Mouse (Mus musculus) MEL (cell line): Measurements from ENCODE around the gene Ankrd16.

ENCODE experiments used
- CHD1 ChIP-seq: IDR thresholded peaks from 2 replicates; pipeline ENCODE4 v1.6.1; 2012; ENCODE audit warnings: low read depth, mild to moderate bottlenecking, inconsistent platforms, low read length, improper control_type of control experiment
- CHD2 ChIP-seq: IDR thresholded peaks from 2 replicates; pipeline ENCODE4 v1.6.1; 2011; ENCODE audit warnings: low read length, improper control_type of control experiment
- CTCF ChIP-seq, 3 experiments: IDR thresholded peaks in 2 of 3; conservative IDR thresholded peaks in 1 of 3; 2 replicates each; pipeline ENCODE4 v1.5.1; 2011 to 2012; ENCODE audit warnings: low read length in 3 of 3, low read depth in 2 of 3, mild to moderate bottlenecking in 2 of 3, improper control_type of control experiment in 1 of 3, inconsistent platforms in 1 of 3, mixed read lengths in 1 of 3, moderate library complexity in 1 of 3; ENCODE audit not compliant: control insufficient read depth in 1 of 3, insufficient read depth in 1 of 3, poor library complexity in 1 of 3, severe bottlenecking in 1 of 3
- ETS1 ChIP-seq: IDR thresholded peaks from 2 replicates; pipeline ENCODE4 v1.6.1; 2012; ENCODE audit warnings: low read depth, mild to moderate bottlenecking, inconsistent platforms, low read length, improper control_type of control experiment, moderate library complexity
- GATA1 ChIP-seq: IDR thresholded peaks from 2 replicates; pipeline ENCODE4 v1.6.1; 2011; ENCODE audit warnings: low read depth, low read length, improper control_type of control experiment
- MXI1 ChIP-seq: IDR thresholded peaks from 2 replicates; pipeline ENCODE4 v1.6.1; 2011; ENCODE audit warnings: mild to moderate bottlenecking, low read depth, low read length, improper control_type of control experiment
- POLR2A ChIP-seq, 2 experiments: IDR thresholded peaks; 2 replicates each; pipeline ENCODE4 v1.6.1; 2011 to 2012; ENCODE audit warnings: low read length in 2 of 2, mild to moderate bottlenecking in 2 of 2, control low read depth in 1 of 2, improper control_type of control experiment in 1 of 2, low read depth in 1 of 2, moderate library complexity in 1 of 2; ENCODE audit not compliant: control insufficient read depth in 1 of 2, insufficient read depth in 1 of 2, poor library complexity in 1 of 2
- POLR2AphosphoS2 ChIP-seq: IDR thresholded peaks from 2 replicates; pipeline ENCODE4 v1.6.1; 2011; ENCODE audit warnings: low read length, improper control_type of control experiment
- SMC3 ChIP-seq: IDR thresholded peaks from 2 replicates; pipeline ENCODE4 v1.6.1; 2011; ENCODE audit warnings: low read depth, low read length, improper control_type of control experiment

- TF ChIP-seq MXI1 (peak; percentile 26; the same call in 1 of the 2 replicates), GATA1 (no peak), POLR2AphosphoS2 (peak; percentile 59; the same call in 1 of the 2 replicates), ETS1 (no peak), CTCF (IDR thresholded peaks at IDR 0.05 in 2 of 3, conservative IDR thresholded peaks at IDR 0.05 in 1 of 3; ENCODE audit: control insufficient read depth in 1 of 3, insufficient read depth in 1 of 3, low read depth in 2 of 3, low read length in 3 of 3, poor library complexity in 1 of 3, severe bottlenecking in 1 of 3) (0 out of 6 replicates have a peak, but pooled peaks of 1 of the 3 experiments have one; percentile 2), POLR2A (IDR thresholded peaks at IDR 0.05; ENCODE audit: control insufficient read depth in 1 of 2, insufficient read depth in 1 of 2, low read depth in 1 of 2, low read length in 2 of 2, poor library complexity in 1 of 2) (peak; percentile 56 to 66; a peak in 3 of 4 replicates), CHD1 (no peak), SMC3 (no peak), CHD2 (no peak)
Measured at GRCm38 (mm10) chr2:11778087-11778823, 579 bp downstream of the Ankrd16 start.
